Mouse (Mus musculus) heart, adult 2 months (tissue): ENCODE measurements at regions not wholly inside any gene's neighbourhood (a gene's known extent, or its start where the extent isn't known, plus 50 kb on each side); places are given as distances from the start of the nearest gene placed in this dataset.

Experiments used
- CTCF ChIP-seq: fragments of 200-600 bp; IDR thresholded peaks from 2 replicates; pipeline ENCODE4 v1.8.1; 2022; ENCODE audit warnings: antibody characterized with exemption, mild to moderate bottlenecking, moderate library complexity
- EP300 ChIP-seq: fragments of 200-500 bp; IDR thresholded peaks from 2 replicates; pipeline ENCODE4 v1.6.1; 2011; ENCODE audit warnings: low read depth, low read length, control low read depth; ENCODE audit not compliant: insufficient read depth
- POLR2A ChIP-seq: fragments of 200-500 bp; IDR thresholded peaks from 2 replicates; pipeline ENCODE4 v1.6.1; 2011; ENCODE audit warnings: mild to moderate bottlenecking, low read depth, low read length, control low read depth; ENCODE audit not compliant: insufficient read depth

DNA sequence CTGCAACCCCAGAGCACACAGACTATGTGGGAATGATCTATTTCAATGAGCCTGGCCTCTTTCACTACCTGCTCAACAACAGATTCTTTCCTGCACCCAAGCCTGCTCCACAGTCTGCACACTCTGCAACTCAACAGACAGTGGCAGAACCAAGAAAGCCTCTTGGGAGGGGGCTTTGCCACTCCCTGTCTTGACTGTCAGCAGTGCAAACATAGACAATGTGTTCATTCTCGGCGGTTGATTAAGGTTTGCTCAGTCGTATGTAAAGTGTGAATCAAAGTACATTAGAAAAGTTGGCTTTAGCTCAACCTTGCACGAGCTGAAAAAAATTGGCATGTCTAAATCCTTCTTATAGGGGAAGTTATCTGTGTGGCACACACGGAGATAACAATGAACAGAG lies 66.0 kb downstream of the Aipl1 start:
- no peak for TF ChIP-seq CTCF
- no peak for TF ChIP-seq POLR2A
- no peak for TF ChIP-seq EP300
